Mouse (Mus musculus) embryo, embryonic 10 days (tissue): ENCODE measurements around the gene Dtl.

Experiments
- DNase-seq: peaks from one replicate; pipeline ENCODE4 v3.0.0-alpha.2; 2015; ENCODE audit warnings: low spot score

Gene Dtl

GRCm38 (mm10) chr1:191575458-191576247 is at the start of gene Dtl, which contains the start of gene Ints7:
Dtl (minus strand) TSS chr1:191575544.
Ints7 (plus strand) TSS chr1:191575636.
- DNase-seq: peak; percentile 100

- DNase-seq: no peak
Observed at GRCm38 (mm10) chr1:191625026-191625425, 49.7 kb upstream of the Dtl start.

- no peak for DNase-seq
Observed at GRCm38 (mm10) chr1:191624492-191624891, 49.1 kb upstream of the Dtl start.

- no peak for DNase-seq
Observed at GRCm38 (mm10) chr1:191622801-191623200, 47.5 kb upstream of the Dtl start.

GRCm38 (mm10) chr1:191621096-191621495 is 45.8 kb upstream of the Dtl start:
- no peak for DNase-seq

- DNase-seq: no peak
Observed at GRCm38 (mm10) chr1:191618067-191618766, 42.9 kb upstream of the Dtl start.

GRCm38 (mm10) chr1:191617589-191617988 is 42.2 kb upstream of the Dtl start:
- no peak for DNase-seq

- no peak for DNase-seq
Observed at GRCm38 (mm10) chr1:191616245-191616644, 40.9 kb upstream of the Dtl start.

- DNase-seq: no peak
Observed at GRCm38 (mm10) chr1:191612877-191613276, 37.5 kb upstream of the Dtl start.

GRCm38 (mm10) chr1:191611686-191612085 is 36.3 kb upstream of the Dtl start:
- DNase-seq: no peak

- no peak for DNase-seq
Observed at GRCm38 (mm10) chr1:191610357-191610756, 35.0 kb upstream of the Dtl start.

- DNase-seq: no peak
Observed at GRCm38 (mm10) chr1:191609578-191609977, 34.2 kb upstream of the Dtl start.

GRCm38 (mm10) chr1:191609051-191609450 is 33.7 kb upstream of the Dtl start:
- no peak for DNase-seq

- DNase-seq: no peak
Observed at GRCm38 (mm10) chr1:191604690-191605089, 29.3 kb upstream of the Dtl start.

- no peak for DNase-seq
Observed at GRCm38 (mm10) chr1:191599210-191599609, 23.9 kb upstream of the Dtl start.

- DNase-seq: no peak
Observed at GRCm38 (mm10) chr1:191596076-191596475, 20.7 kb upstream of the Dtl start.

- DNase-seq: no peak
Observed at GRCm38 (mm10) chr1:191592016-191592720, 16.8 kb upstream of the Dtl start.

GRCm38 (mm10) chr1:191588749-191589148 is 13.4 kb upstream of the Dtl start:
- no peak for DNase-seq

- DNase-seq: no peak
Observed at GRCm38 (mm10) chr1:191587062-191587461, 11.7 kb upstream of the Dtl start.

- DNase-seq: no peak
Observed at GRCm38 (mm10) chr1:191585704-191586103, 10.4 kb upstream of the Dtl start.

- no peak for DNase-seq
Observed at GRCm38 (mm10) chr1:191584483-191584882, 9.1 kb upstream of the Dtl start.

GRCm38 (mm10) chr1:191583836-191584235 is 8.5 kb upstream of the Dtl start:
- DNase-seq: no peak

- DNase-seq: no peak
Observed at GRCm38 (mm10) chr1:191581641-191582040, 6.3 kb upstream of the Dtl start.
